ENCODE assay signal across 8 mouse cellular contexts in the genomic region with DNA sequence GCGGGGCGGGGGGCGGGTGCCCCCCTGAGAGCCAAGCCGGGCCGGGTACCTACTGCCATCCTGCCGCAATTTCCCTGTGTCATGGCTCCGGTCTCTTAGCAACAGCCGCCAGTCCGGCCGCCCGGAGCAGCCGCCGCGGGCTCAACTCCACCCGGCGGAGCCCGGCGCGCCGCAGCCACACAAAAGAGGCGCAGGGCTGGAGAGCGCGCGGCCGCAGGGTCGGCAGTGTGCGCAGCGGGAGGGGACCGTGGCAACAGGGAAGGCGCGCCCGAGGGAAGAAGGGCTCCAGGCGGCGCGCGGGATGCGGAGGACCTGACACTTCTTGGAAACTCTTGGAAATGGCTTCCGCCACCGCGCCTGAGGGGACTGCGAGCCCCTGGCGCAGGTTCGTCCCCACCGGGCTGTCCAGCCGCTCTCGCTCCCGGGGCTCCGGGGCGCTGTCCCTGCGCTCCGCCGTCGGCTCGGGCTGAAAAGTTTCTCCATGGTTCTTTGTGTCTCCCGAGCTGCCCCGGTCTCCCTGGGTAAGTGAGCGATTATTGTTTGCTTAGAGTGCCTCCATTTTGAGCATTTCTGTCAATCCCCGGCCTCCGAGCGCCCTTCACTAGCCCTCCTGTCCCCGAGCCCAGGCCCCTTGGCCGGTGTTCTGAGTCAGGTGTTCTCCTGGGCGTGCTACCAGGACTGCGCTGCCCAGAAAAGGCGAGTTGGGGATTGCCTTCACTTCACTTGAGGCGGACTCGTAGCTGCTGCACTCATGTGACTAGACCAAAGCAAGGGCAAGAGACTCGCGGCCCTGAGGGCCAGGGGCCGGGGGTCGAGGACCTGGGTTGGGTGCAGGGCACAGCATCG. TPM values are rescaled to one million over a fixed set of nuclear protein-coding genes. Genes with fewer than 3 reads are reported as not detected.
DNase-seq lines count a peak whose midpoint lies in the region; ATAC-seq and TF ChIP-seq lines count a peak whose summit lies in the region.

No protein-coding gene starts in this region.

- WGBS in lung, postnatal 0 days = under 1% methylated on average over 59 of the region's 72 CpGs
- WGBS in stomach, embryonic 16.5 days = under 1% methylated on average over 71 of the region's 72 CpGs

- H3K9ac ChIP-seq in lung, postnatal 0 days (replicated peaks; ENCODE audit: low read depth) = no peak overlapping the region
- peak overlapping the region; percentile 51; the same call in 1 of the 2 replicates for H3K9ac ChIP-seq in stomach, embryonic 16.5 days (ENCODE audit: low read length)

- no peaks in the 10 kb centered on the region for H3K9me3 ChIP-seq in lung, postnatal 0 days (ENCODE audit: low read length)
- H3K9me3 ChIP-seq in stomach, embryonic 16.5 days (replicated peaks; ENCODE audit: control insufficient read depth, low read length) = no peaks in the 10 kb centered on the region

- no peak for DNase-seq in lung, postnatal 0 days (ENCODE audit: low spot score)
- no peak for DNase-seq in lung, adult 18-20 months
- DNase-seq in embryo, embryonic 9.5 days (ENCODE audit: extremely low spot score) = peak; percentile 73
- DNase-seq in heart, adult 8-10 months (ENCODE audit: low spot score) = peak; percentile 17
- DNase-seq in kidney, postnatal 4 days = peak; percentile 37 to 61
- peak; percentile 65 for DNase-seq in mesoderm, embryonic 11.5 days (ENCODE audit: low read depth, low spot score)

- H3K4me1 ChIP-seq in lung, postnatal 0 days (ENCODE audit: insufficient read depth, low read depth, low read length) = peaks cover 11% of the 10 kb centered on the region; the same call in 1 of the 2 replicates
- H3K4me1 ChIP-seq in stomach, embryonic 16.5 days (ENCODE audit: control insufficient read depth, insufficient read depth, low read length) = peaks cover 20% of the 10 kb centered on the region

- no peak for TF ChIP-seq EP300 in lung, postnatal 0 days (IDR thresholded peaks at IDR 0.05)

- peak overlapping the region; percentile 56 for H3K4me2 ChIP-seq in lung, postnatal 0 days (replicated peaks; ENCODE audit: low read depth, low read length)
- H3K4me2 ChIP-seq in stomach, embryonic 16.5 days (ENCODE audit: low read depth, low read length) = peak overlapping the region; percentile 74

- no peaks in the 10 kb centered on the region for H3K36me3 ChIP-seq in lung, postnatal 0 days (ENCODE audit: insufficient read depth, low read length)
- no peaks in the 10 kb centered on the region for H3K36me3 ChIP-seq in stomach, embryonic 16.5 days (ENCODE audit: control insufficient read depth, insufficient read depth, low read length)

- no peak for TF ChIP-seq CTCF in lung, postnatal 0 days (IDR thresholded peaks at IDR 0.05)

- H3K4me3 ChIP-seq in lung, postnatal 0 days (ENCODE audit: low read depth, low read length) = peak overlapping the region; percentile 34
- H3K4me3 ChIP-seq in stomach, embryonic 16.5 days (replicated peaks; ENCODE audit: low read length) = peak overlapping the region; percentile 52

- no peak overlapping the region for H3K27ac ChIP-seq in lung, postnatal 0 days (ENCODE audit: low read length)
- H3K27ac ChIP-seq in stomach, embryonic 16.5 days (ENCODE audit: low read length) = no peak overlapping the region

- 0 out of 2 replicates have a peak, but pooled peaks have one; percentile 22 for ATAC-seq in lung, postnatal 0 days
- peak; percentile 48 for ATAC-seq in stomach, embryonic 16.5 days (ENCODE audit: insufficient read depth, low FRiP score)
- no peak for ATAC-seq in megakaryocyte-erythroid progenitor cell, adult 5-6 weeks (replicated peaks; ENCODE audit: low FRiP score, low TSS enrichment, poor library complexity, severe bottlenecking)

- peaks cover 57% of the 10 kb centered on the region for H3K27me3 ChIP-seq in lung, postnatal 0 days (replicated peaks; ENCODE audit: insufficient read depth, low read length)
- H3K27me3 ChIP-seq in stomach, embryonic 16.5 days (ENCODE audit: control insufficient read depth, insufficient read depth, low read length) = peaks cover 44% of the 10 kb centered on the region

RNA-seq across cellular contexts. Expression of gene Tmem200c, which starts 10.8 kb away (rescaled TPM):
- polyA plus RNA-seq in lung, postnatal 0 days (2015; fragmentation: Nextera tagmentation; extraction: Ambion mirVana) = 0.11 TPM in 1 of 2 replicates, not detected in the other
- total RNA-seq in heart, adult 8-10 months (2022) = under 1 TPM in 3 of 4 experiments, not detected in 1; 0.08 to 0.13 (median 0.09) TPM
- 0.09 and 0.17 TPM in 2 replicates for polyA plus RNA-seq in stomach, embryonic 16.5 days (2015; fragmentation: Nextera tagmentation; extraction: Ambion mirVana)
- not detected in 2 replicates for total RNA-seq in megakaryocyte-erythroid progenitor cell, adult 5-6 weeks (2014; fragmentation: Nextera tagmentation)
- not detected in 2 replicates for total RNA-seq in megakaryocyte-erythroid progenitor cell, adult 5-6 weeks (2017)

Comparison
In these comparisons a context has a peak if more than half of its experiments do, and no peak if none do; other contexts are left out.
1. DNase-seq: peak in embryo, embryonic 9.5 days (single experiment), heart, adult 8-10 months (single experiment), kidney, postnatal 4 days (2 of 2) and mesoderm, embryonic 11.5 days (single experiment); none in lung, postnatal 0 days (single experiment) and lung, adult 18-20 months (0 of 2).